Mouse (Mus musculus): ENCODE results near the gene Ifnl3. TPM values are rescaled to one million over a fixed set of nuclear protein-coding genes. Genes with fewer than 3 reads are reported as not detected.
"Not testable (repeated sequence)": the region's sequence is repeated elsewhere in the genome, so short reads cannot be mapped to it uniquely, and the experiment has no call there.

The Ifnl3 gene
- total and polyA plus RNA-seq, 2 experiments: not detected

- H3K79me2 ChIP-seq (ENCODE audit: control insufficient read depth, insufficient read depth, low read length): no peaks in the 10 kb centered on the region
- H3K36me3 ChIP-seq (ENCODE audit: control insufficient read depth, insufficient read depth, low read length): no peaks in the 10 kb centered on the region
- no peaks in the 10 kb centered on the region for H3K27me3 ChIP-seq (ENCODE audit: control insufficient read depth, insufficient read depth, low read length)
- 70% methylated on average over 8 of the region's 8 CpGs for WGBS
- TF ChIP-seq POLR2A (IDR thresholded peaks at IDR 0.05; ENCODE audit: extremely low read depth, insufficient read depth, low read length) (no peak), CTCF (IDR thresholded peaks at IDR 0.05; ENCODE audit: low read depth, low read length) (no peak)
- H3K4me1 ChIP-seq (ENCODE audit: control insufficient read depth, insufficient read depth, low read length): no peaks in the 10 kb centered on the region
- no peak for DNase-seq (ENCODE audit: extremely low read depth, low read depth, low spot score)
- H3K27ac ChIP-seq (replicated peaks; ENCODE audit: insufficient read depth, low read depth, low read length): no peak overlapping the region
- H3K4me3 ChIP-seq (ENCODE audit: insufficient read depth, low read depth, low read length): no peak overlapping the region
- H3K9ac ChIP-seq (ENCODE audit: low read depth, low read length): no peak overlapping the region
Measured at GRCm38 (mm10) chr7:28511441-28511840, 11.2 kb upstream of the Ifnl3 start.

GRCm38 (mm10) chr7:28527922-28528719, 5.5 kb downstream of the Ifnl3 start:
- H3K4me3 ChIP-seq (ENCODE audit: insufficient read depth, low read depth, low read length): no peak overlapping the region
- no peaks in the 10 kb centered on the region for H3K27me3 ChIP-seq (ENCODE audit: control insufficient read depth, insufficient read depth, low read length)
- DNase-seq (ENCODE audit: extremely low read depth, low read depth, low spot score): peak; percentile 43
- H3K79me2 ChIP-seq (ENCODE audit: control insufficient read depth, insufficient read depth, low read length): no peaks in the 10 kb centered on the region
- H3K36me3 ChIP-seq (ENCODE audit: control insufficient read depth, insufficient read depth, low read length): no peaks in the 10 kb centered on the region
- WGBS: 8% methylated on average over 19 of the region's 19 CpGs
- H3K9ac ChIP-seq (ENCODE audit: low read depth, low read length): no peak overlapping the region
- H3K27ac ChIP-seq (replicated peaks; ENCODE audit: insufficient read depth, low read depth, low read length): no peak overlapping the region
- TF ChIP-seq CTCF (IDR thresholded peaks at IDR 0.05; ENCODE audit: low read depth, low read length) (peak; percentile 91), POLR2A (IDR thresholded peaks at IDR 0.05; ENCODE audit: extremely low read depth, insufficient read depth, low read length) (no peak)
- H3K4me1 ChIP-seq (ENCODE audit: control insufficient read depth, insufficient read depth, low read length): no peaks in the 10 kb centered on the region

DNA sequence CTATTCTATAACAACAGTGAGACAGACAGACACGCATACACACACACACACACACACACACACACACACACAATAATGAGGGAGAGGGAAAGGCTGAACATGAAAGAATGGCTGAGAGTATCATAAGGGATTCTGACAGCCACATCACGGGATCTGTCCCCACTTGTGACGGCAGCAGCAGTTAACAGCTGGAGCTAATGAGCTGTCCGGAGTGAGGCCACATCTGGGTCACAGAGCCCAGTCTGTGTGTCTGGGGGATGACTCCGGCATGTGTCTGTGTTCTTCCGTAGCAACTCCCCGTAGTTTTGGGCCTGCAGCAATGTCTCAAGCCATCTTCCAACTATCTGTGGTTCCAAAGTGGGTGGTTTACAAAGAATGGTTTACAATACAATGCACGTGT, 9.4 kb downstream of the Ifnl3 start:
- TF ChIP-seq POLR2A (IDR thresholded peaks at IDR 0.05; ENCODE audit: extremely low read depth, insufficient read depth, low read length): no peak
- TF ChIP-seq CTCF (IDR thresholded peaks at IDR 0.05; ENCODE audit: low read depth, low read length): no peak
- Histone ChIP-seq H3K36me3 (ENCODE audit: control insufficient read depth, insufficient read depth, low read length) (no peaks in the 10 kb centered on the region), H3K27ac (replicated peaks; ENCODE audit: insufficient read depth, low read depth, low read length) (no peak overlapping the region), H3K27me3 (ENCODE audit: control insufficient read depth, insufficient read depth, low read length) (no peaks in the 10 kb centered on the region), H3K4me1 (ENCODE audit: control insufficient read depth, insufficient read depth, low read length) (no peaks in the 10 kb centered on the region), H3K4me3 (ENCODE audit: insufficient read depth, low read depth, low read length) (no peak overlapping the region), H3K9ac (ENCODE audit: low read depth, low read length) (no peak overlapping the region), H3K79me2 (ENCODE audit: control insufficient read depth, insufficient read depth, low read length) (no peaks in the 10 kb centered on the region)
- 84% methylated on average over 8 of the region's 8 CpGs for WGBS
- DNase-seq (ENCODE audit: extremely low read depth, low read depth, low spot score): no peak

GRCm38 (mm10) chr7:28538886-28539285, 16.2 kb downstream of the Ifnl3 start:
- 90% methylated on average over 6 of the region's 6 CpGs for WGBS
- DNase-seq (ENCODE audit: extremely low read depth, low read depth, low spot score): not testable (repeated sequence)

GRCm38 (mm10) chr7:28540526-28540925, 17.9 kb downstream of the Ifnl3 start, which contains the start of gene Sycn:
Gene Sycn (plus strand): TSS chr7:28540885.
- DNase-seq (ENCODE audit: extremely low read depth, low read depth, low spot score): no peak
- Histone ChIP-seq H3K4me1 (ENCODE audit: control insufficient read depth, insufficient read depth, low read length) (peaks cover 2% of the 10 kb centered on the region; the same call in 1 of the 2 replicates), H3K4me3 (ENCODE audit: insufficient read depth, low read depth, low read length) (no peak within 1 kb of the TSS), H3K9ac (ENCODE audit: low read depth, low read length) (no peak within 1 kb of the TSS), H3K27ac (replicated peaks; ENCODE audit: insufficient read depth, low read depth, low read length) (no peak within 1 kb of the TSS), H3K27me3 (ENCODE audit: control insufficient read depth, insufficient read depth, low read length) (no peaks in the 10 kb centered on the region), H3K36me3 (ENCODE audit: control insufficient read depth, insufficient read depth, low read length) (no peaks in the 10 kb centered on the region), H3K79me2 (ENCODE audit: control insufficient read depth, insufficient read depth, low read length) (no peaks in the 10 kb centered on the region)
- WGBS: 32% methylated on average over 4 of the region's 4 CpGs
- TF ChIP-seq POLR2A (IDR thresholded peaks at IDR 0.05; ENCODE audit: extremely low read depth, insufficient read depth, low read length) (no peak), CTCF (IDR thresholded peaks at IDR 0.05; ENCODE audit: low read depth, low read length) (no peak)

More at GRCm38 (mm10) chr7:28538886-28539285, 16.2 kb downstream of the Ifnl3 start:
- not testable (repeated sequence) for H3K36me3 ChIP-seq (ENCODE audit: control insufficient read depth, insufficient read depth, low read length); H3K27ac ChIP-seq (replicated peaks; ENCODE audit: insufficient read depth, low read depth, low read length); H3K9ac ChIP-seq (ENCODE audit: low read depth, low read length); H3K27me3 ChIP-seq (ENCODE audit: control insufficient read depth, insufficient read depth, low read length); H3K79me2 ChIP-seq (ENCODE audit: control insufficient read depth, insufficient read depth, low read length); H3K4me1 ChIP-seq (ENCODE audit: control insufficient read depth, insufficient read depth, low read length); H3K4me3 ChIP-seq (ENCODE audit: insufficient read depth, low read depth, low read length)

DNA sequence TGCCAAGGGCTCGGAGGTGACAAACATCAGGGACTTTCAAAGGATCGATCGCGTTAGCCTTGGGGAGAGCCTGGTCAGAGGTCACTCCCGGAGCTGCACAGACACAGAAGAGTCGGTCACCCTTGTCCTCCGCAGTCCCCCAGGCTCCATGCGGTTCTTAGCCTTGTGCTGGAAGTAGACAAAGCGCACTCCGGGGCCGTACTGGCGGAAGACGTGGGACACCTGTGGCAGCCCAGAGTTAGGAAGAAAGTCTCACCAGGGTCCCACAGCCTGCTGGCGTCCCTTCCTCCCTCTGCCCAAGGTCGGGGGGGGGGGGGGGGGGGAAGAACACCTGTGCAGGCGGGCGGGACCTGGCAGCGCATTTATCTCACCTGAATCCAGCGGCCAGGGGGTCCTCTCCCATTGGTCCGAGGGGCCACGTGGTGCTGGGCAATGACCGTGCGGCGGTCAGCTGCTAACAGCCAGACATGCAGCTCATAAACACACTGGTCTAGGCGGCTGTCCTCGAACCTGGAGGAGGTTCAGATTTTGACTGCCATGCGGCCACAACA, 21.5 kb downstream of the Ifnl3 start:
- Histone ChIP-seq H3K4me1 (ENCODE audit: control insufficient read depth, insufficient read depth, low read length) (peaks cover 2% of the 10 kb centered on the region; the same call in 1 of the 2 replicates), H3K27me3 (ENCODE audit: control insufficient read depth, insufficient read depth, low read length) (no peaks in the 10 kb centered on the region; the same call in 1 of the 2 replicates), H3K36me3 (ENCODE audit: control insufficient read depth, insufficient read depth, low read length) (no peaks in the 10 kb centered on the region), H3K4me3 (ENCODE audit: insufficient read depth, low read depth, low read length) (peak overlapping the region; percentile 33; the same call in 1 of the 2 replicates), H3K27ac (replicated peaks; ENCODE audit: insufficient read depth, low read depth, low read length) (peak overlapping the region; percentile 27; the same call in 1 of the 2 replicates), H3K9ac (ENCODE audit: low read depth, low read length) (peak overlapping the region; percentile 26; the same call in 1 of the 2 replicates), H3K79me2 (ENCODE audit: control insufficient read depth, insufficient read depth, low read length) (no peaks in the 10 kb centered on the region)
- TF ChIP-seq CTCF (IDR thresholded peaks at IDR 0.05; ENCODE audit: low read depth, low read length) (no peak), POLR2A (IDR thresholded peaks at IDR 0.05; ENCODE audit: extremely low read depth, insufficient read depth, low read length) (no peak)
- 2% methylated on average over 27 of the region's 27 CpGs for WGBS
- DNase-seq (ENCODE audit: extremely low read depth, low read depth, low spot score): peak; percentile 80
